Comparison of ENCODE assay signal across 14 mouse cellular contexts in the genomic region with DNA sequence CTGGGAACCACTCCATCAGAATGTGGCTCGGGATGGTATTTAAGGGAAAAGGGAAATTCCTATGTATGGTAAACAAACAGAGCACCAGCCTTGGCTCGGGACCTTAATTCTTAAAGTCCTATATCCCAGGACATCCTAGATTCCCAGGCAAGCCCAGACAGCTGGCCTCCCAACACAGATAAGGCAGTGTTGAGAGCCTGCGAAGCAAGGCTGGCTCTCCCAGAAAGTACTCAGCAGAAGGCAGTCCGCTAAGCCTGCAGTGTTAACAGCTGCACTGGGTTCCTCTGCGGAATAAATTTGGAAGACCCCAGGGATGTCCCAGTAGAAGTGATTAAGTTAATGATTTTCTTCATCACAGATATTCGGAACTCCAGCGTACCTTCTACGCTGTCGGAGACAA. TPM values are rescaled to one million over a fixed set of nuclear protein-coding genes. Genes with fewer than 3 reads are reported as not detected.
DNase-seq lines count a peak whose midpoint lies in the region; ATAC-seq and TF ChIP-seq lines count a peak whose summit lies in the region.
"Had no signal": no experiment of that assay in that cellular context is flagged by ENCODE, and none has a peak within 500 bp of the region (broad histone marks: within the 10 kb centered on the region; RNA-seq: fewer than 3 reads in every experiment).

No protein-coding gene starts in this region.

- 0 out of 2 replicates have a peak, but pooled peaks have one; percentile 30 for ATAC-seq in hindbrain, embryonic 12.5 days (ENCODE audit: low FRiP score)
- ATAC-seq in limb, embryonic 14.5 days (ENCODE audit: low FRiP score, low read depth), result peak; percentile 36; the same call in 1 of the 2 replicates

- H3K4me1 ChIP-seq in hindbrain, embryonic 12.5 days, result peaks cover 36% of the 10 kb centered on the region
- H3K4me1 ChIP-seq in hindbrain, embryonic 10.5 days (replicated peaks), result peaks cover 48% of the 10 kb centered on the region
- peaks cover 16% of the 10 kb centered on the region for H3K4me1 ChIP-seq in embryonic fibroblast, embryonic 13.5 days (ENCODE audit: control insufficient read depth, insufficient read depth, low read length)
- H3K4me1 ChIP-seq in limb, embryonic 14.5 days (ENCODE audit: control insufficient read depth, insufficient read depth, low read length), result peaks cover 27% of the 10 kb centered on the region

- no peaks in the 10 kb centered on the region for H3K36me3 ChIP-seq in hindbrain, embryonic 12.5 days
- H3K36me3 ChIP-seq in hindbrain, embryonic 10.5 days, result no peaks in the 10 kb centered on the region
- H3K36me3 ChIP-seq in limb, embryonic 14.5 days (ENCODE audit: control insufficient read depth, insufficient read depth, low read length), result no peaks in the 10 kb centered on the region
- H3K36me3 ChIP-seq: midbrain, embryonic 12.5 days had no signal

- no peak overlapping the region for H3K27ac ChIP-seq in hindbrain, embryonic 12.5 days
- H3K27ac ChIP-seq in hindbrain, embryonic 10.5 days, result no peak overlapping the region
- H3K27ac ChIP-seq in embryonic fibroblast, embryonic 13.5 days (ENCODE audit: insufficient read depth, low read length), result 0 out of 2 replicates have a peak overlapping the region, but pooled peaks have one; percentile 21
- no peak overlapping the region for H3K27ac ChIP-seq in limb, embryonic 14.5 days (replicated peaks; ENCODE audit: low read depth, low read length)
- H3K27ac ChIP-seq: layer of hippocampus, adult 2 months; midbrain, embryonic 12.5 days had no signal

- DNase-seq in embryo, embryonic 11 days, result peak; percentile 31
- no peak for DNase-seq in embryo, embryonic 10 days (ENCODE audit: low spot score)
- no peak for DNase-seq in hindbrain, embryonic 10.5 days (ENCODE audit: low spot score)
- DNase-seq in limb, embryonic 14.5 days (ENCODE audit: low spot score), result peak; percentile 28
- no peak for DNase-seq in cerebellum, adult 11 months
- no peak for DNase-seq in adrenal gland, postnatal 10 days
- DNase-seq: adrenal gland, postnatal 36 days; cerebellum, adult 11-12 months; kidney, adult 8-10 months; lung, adult 18-20 months had no signal

- no peaks in the 10 kb centered on the region for H3K27me3 ChIP-seq in hindbrain, embryonic 12.5 days
- H3K27me3 ChIP-seq in hindbrain, embryonic 10.5 days (ENCODE audit: insufficient read depth, poor library complexity, severe bottlenecking), result no peaks in the 10 kb centered on the region
- H3K27me3 ChIP-seq in limb, embryonic 14.5 days (ENCODE audit: control insufficient read depth, insufficient read depth, low read length), result no peaks in the 10 kb centered on the region
- H3K27me3 ChIP-seq: midbrain, embryonic 12.5 days had no signal

- TF ChIP-seq POLR2A in embryonic fibroblast, embryonic 13.5 days (IDR thresholded peaks at IDR 0.05; ENCODE audit: low read depth, low read length), result no peak
- no peak for TF ChIP-seq POLR2A in limb, embryonic 14.5 days (IDR thresholded peaks at IDR 0.05; ENCODE audit: borderline replicate concordance, extremely low read depth, insufficient read depth, insufficient read length)

- no peaks in the 10 kb centered on the region for H3K9me3 ChIP-seq in hindbrain, embryonic 12.5 days (replicated peaks)
- no peaks in the 10 kb centered on the region for H3K9me3 ChIP-seq in hindbrain, embryonic 10.5 days
- no peaks in the 10 kb centered on the region for H3K9me3 ChIP-seq in limb, embryonic 14.5 days (ENCODE audit: control insufficient read depth, low read length)
- H3K9me3 ChIP-seq: midbrain, embryonic 12.5 days had no signal

- no peak overlapping the region for H3K4me3 ChIP-seq in hindbrain, embryonic 12.5 days
- no peak overlapping the region for H3K4me3 ChIP-seq in hindbrain, embryonic 10.5 days
- H3K4me3 ChIP-seq in embryonic fibroblast, embryonic 13.5 days (ENCODE audit: insufficient read depth, low read length), result no peak overlapping the region
- H3K4me3 ChIP-seq in limb, embryonic 14.5 days (replicated peaks; ENCODE audit: low read length), result no peak overlapping the region
- H3K4me3 ChIP-seq: layer of hippocampus, adult 2 months; midbrain, embryonic 12.5 days had no signal

- WGBS in hindbrain, embryonic 12.5 days, result 49% methylated on average over 9 of the region's 9 CpGs
- WGBS in hindbrain, embryonic 10.5 days, result 64% methylated on average over 9 of the region's 9 CpGs
- WGBS in limb, embryonic 14.5 days, result 48% methylated on average over 9 of the region's 9 CpGs

- no peak for TF ChIP-seq CTCF in embryonic fibroblast, embryonic 13.5 days (IDR thresholded peaks at IDR 0.05; ENCODE audit: borderline replicate concordance, insufficient read depth, low read length)

- no peak overlapping the region for H3K9ac ChIP-seq in hindbrain, embryonic 12.5 days
- H3K9ac ChIP-seq in limb, embryonic 14.5 days (ENCODE audit: low read depth, low read length, severe bottlenecking), result no peak overlapping the region
- H3K9ac ChIP-seq: midbrain, embryonic 12.5 days had no signal

- H3K4me2 ChIP-seq in hindbrain, embryonic 12.5 days (replicated peaks), result no peak overlapping the region
- H3K4me2 ChIP-seq in limb, embryonic 14.5 days (replicated peaks; ENCODE audit: low read depth, low read length, severe bottlenecking), result no peak overlapping the region
- H3K4me2 ChIP-seq: midbrain, embryonic 12.5 days had no signal

RNA-seq across cellular contexts. Expression of a gene that starts 16.5 kb away (rescaled TPM):
- 5.4 and 5.6 TPM in 2 replicates for polyA plus RNA-seq in hindbrain, embryonic 12.5 days (2016; fragmentation: Nextera tagmentation; extraction: Ambion mirVana)
- polyA plus RNA-seq in hindbrain, embryonic 10.5 days (2016; fragmentation: Nextera tagmentation; extraction: Ambion mirVana), result 3.5 TPM in 2 replicates
- 47.6 and 57.1 TPM in 2 replicates for polyA plus RNA-seq in embryonic fibroblast, embryonic 13.5 days (2011; ENCODE audit: insufficient read length, low read depth, missing spikeins)
- 30.0 and 30.3 TPM in 2 replicates for polyA plus RNA-seq in limb, embryonic 14.5 days (2012; rRNA removed)
- 13.2 and 13.7 TPM in 2 replicates for polyA plus RNA-seq in limb, embryonic 14.5 days (2014; fragmentation: Nextera tagmentation; extraction: Ambion mirVana)
- 10 to 100 TPM; 36.2 to 46.4 TPM for total RNA-seq in adrenal gland, postnatal 10 days (2021)

RNA-seq across cellular contexts. Expression of a gene that starts 16.6 kb away (rescaled TPM):
- polyA plus RNA-seq in hindbrain, embryonic 12.5 days (2016; fragmentation: Nextera tagmentation; extraction: Ambion mirVana), result 8.5 and 10.9 TPM in 2 replicates
- 4.8 and 5.2 TPM in 2 replicates for polyA plus RNA-seq in hindbrain, embryonic 10.5 days (2016; fragmentation: Nextera tagmentation; extraction: Ambion mirVana)
- 4.1 and 6.2 TPM in 2 replicates for polyA plus RNA-seq in embryonic fibroblast, embryonic 13.5 days (2011; ENCODE audit: insufficient read length, low read depth, missing spikeins)
- polyA plus RNA-seq in limb, embryonic 14.5 days (2012; rRNA removed), result 9.6 and 12.3 TPM in 2 replicates
- polyA plus RNA-seq in limb, embryonic 14.5 days (2014; fragmentation: Nextera tagmentation; extraction: Ambion mirVana), result 9.3 and 12.0 TPM in 2 replicates
- 10 to 100 TPM; 11.3 to 21.1 TPM for total RNA-seq in adrenal gland, postnatal 10 days (2021)

Comparison
In these comparisons a context has a peak if more than half of its experiments do, and no peak if none do; other contexts are left out.
1. DNase-seq: peak in embryo, embryonic 11 days (single experiment) and limb, embryonic 14.5 days (single experiment); none in embryo, embryonic 10 days (single experiment), hindbrain, embryonic 10.5 days (single experiment), cerebellum, adult 11 months (single experiment) and adrenal gland, postnatal 10 days (single experiment).